Mouse (Mus musculus) mammary gland, adult 2 months (tissue): ENCODE data around the gene Ybx1. TPM values are rescaled to one million over a fixed set of nuclear protein-coding genes. Genes with fewer than 3 reads are reported as not detected.

Experiments
- polyA plus RNA-seq: library from polyadenylated mRNA; depleted of rRNA; stranded (reverse); fragments of >200 nt; gene quantifications from 2 replicates; pipeline ENCODE4 v1.2.3, GENCODE M21; 2012; ENCODE audit warnings: low replicate concordance; rRNA removed

Ybx1 gene
- polyA plus RNA-seq = 122 and 131 TPM in 2 replicates

DNA sequence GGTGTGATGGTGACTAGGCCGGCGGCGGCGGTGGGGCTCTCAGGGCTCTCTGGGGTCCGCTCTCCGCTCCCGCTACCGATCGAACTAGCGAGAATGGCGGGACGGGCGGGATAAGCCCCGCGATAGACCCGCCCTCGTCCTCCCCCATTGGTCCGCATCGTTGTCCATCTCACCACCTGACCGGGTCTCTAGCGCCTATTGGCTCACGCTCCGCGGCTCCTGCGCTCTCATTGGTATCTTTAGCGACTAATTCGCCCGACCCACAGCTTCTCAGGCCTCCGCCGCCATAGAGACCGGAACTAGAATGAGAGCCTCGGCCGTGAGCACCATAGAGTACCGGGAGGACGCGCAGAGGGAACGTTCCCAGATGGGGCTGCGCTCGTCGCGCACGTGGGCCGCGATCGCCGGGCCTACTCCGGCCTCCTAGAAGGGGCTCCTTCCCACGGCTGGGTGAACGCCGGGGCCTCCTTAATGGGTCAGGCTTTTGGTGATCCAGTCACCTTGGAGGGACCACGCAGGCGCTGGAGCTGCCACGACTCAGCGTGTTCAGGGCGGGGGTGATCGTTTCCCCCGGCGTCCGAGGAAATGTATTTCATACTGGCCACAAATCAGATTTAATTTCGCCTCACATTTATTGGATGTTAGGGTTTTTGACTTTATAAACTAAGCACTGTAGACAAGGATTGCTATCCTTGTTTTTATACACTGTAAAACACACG is at the start of gene Ybx1:
Ybx1 (minus strand) TSS at position 190 of the 719 bp plus-strand sequence.

DNA sequence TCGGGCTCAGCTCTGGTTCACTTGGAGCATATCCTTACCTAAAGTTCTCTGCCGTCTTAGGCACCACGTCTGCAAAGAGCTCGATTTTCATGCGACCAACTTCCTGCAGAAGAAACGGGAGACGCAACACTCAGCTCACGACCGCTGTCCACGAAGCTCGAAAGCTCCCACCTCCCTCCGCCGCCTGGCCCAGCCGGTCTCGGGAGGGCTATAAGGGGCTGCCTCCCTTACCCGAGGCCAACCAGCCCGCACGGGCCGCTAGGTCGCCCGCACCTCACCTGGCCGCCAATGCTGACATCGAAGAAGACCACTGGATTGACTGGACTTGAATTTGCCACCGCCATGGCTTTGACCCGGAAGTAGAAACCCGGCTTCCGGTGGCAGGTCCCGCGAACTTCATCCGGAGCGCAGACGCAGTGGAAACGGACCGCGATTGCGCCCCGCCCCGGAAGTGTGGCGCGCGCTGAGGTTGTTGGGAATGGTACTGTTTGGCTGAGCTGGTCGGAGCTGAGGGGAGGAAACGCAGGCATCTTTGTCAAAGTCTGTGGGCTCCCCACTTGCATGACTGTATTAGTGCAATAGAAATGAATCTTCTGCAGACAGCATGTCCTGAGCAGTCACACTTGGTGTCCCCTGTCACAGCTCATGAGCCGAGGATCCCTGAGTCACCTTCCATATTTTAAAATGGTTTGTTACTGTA is 25.9 kb upstream of the Ybx1 start, which contains the start of gene Ppih:
Ppih (minus strand) TSS at position 416 of the 700 bp plus-strand sequence.

DNA sequence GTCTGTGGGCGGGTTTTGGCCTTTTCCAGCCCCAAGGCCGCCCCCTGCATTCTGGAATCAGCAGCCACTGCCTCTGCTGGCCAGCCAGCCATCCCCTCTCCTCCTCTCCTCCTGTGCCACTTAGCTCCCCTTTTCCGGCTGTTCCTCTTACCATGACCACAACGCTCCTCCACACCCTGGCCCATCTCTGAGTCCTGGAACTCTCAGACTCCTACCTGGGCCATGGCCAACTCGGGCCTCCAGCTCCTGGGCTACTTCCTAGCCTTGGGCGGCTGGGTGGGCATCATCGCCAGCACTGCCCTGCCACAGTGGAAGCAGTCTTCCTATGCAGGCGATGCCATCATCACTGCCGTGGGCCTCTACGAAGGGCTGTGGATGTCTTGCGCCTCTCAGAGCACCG is 39.1 kb downstream of the Ybx1 start, which contains the start of gene Cldn19:
Cldn19 (plus strand) TSS at position 64 of the 400 bp plus-strand sequence.

DNA sequence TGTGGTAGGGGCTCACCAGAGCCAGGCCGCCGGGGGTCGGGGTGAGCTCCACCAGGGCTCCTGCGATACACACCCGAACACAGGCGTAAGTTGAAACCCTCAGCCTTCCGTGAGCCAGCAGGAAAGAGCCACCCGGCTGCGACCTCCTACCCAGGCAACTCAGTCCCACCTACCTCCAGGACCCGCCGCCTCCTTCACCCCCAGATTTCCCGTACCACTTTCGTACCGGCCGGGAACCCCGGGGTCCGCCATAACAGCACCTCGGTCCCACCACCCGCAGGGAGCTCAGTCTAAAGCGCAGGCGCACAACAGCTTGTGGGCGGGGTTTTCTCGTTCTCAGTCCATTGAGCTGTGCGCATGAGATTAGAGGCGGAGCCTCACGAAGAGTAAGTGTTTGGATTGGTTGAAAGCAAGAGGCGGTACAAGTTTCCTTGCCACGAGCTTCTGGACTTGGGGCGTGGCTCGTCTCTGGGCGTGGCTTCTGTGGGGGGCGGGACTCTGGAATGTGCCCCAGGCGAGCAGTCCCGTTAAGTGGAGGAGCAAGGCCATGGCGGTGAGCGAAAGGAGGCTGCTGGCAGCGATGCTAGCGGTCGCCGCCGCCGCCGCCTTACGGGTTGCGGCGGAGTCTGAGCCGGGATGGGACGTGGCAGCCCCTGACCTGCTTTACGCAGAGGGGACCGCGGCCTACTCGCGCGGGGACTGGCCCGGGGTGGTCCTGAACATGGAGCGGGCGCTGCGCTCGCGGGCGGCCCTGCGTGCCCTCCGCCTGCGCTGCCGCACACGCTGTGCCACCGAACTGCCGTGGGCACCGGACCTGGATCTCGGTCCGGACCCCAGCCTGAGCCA is 61.8 kb downstream of the Ybx1 start, which contains the start of the genes AU022252 and P3h1:
AU022252 (minus strand) TSS at position 303 of the 846 bp plus-strand sequence.
P3h1 (plus strand) TSS at position 506 of the 846 bp plus-strand sequence.

Other genes with a start within 250 kb of the Ybx1 start
- gene Slc2a1, start 185.9 kb downstream of the Ybx1 start, polyA plus RNA-seq = 41.3 and 50.4 TPM in 2 replicates
- gene Zfp691, start 120.4 kb downstream of the Ybx1 start, polyA plus RNA-seq = 14.3 and 15.1 TPM in 2 replicates
- gene Ermap, start 104.6 kb downstream of the Ybx1 start, polyA plus RNA-seq = 0.26 and 0.33 TPM in 2 replicates
- gene Svbp, start 99.3 kb downstream of the Ybx1 start, polyA plus RNA-seq = 25.0 and 35.5 TPM in 2 replicates
- 0.10 and 0.95 TPM in 2 replicates for gene Tmem269, start 76.4 kb downstream of the Ybx1 start, polyA plus RNA-seq
- 4.2 and 6.1 TPM in 2 replicates for gene AU022252, start 61.9 kb downstream of the Ybx1 start, polyA plus RNA-seq
- gene P3h1, start 61.7 kb downstream of the Ybx1 start, polyA plus RNA-seq = 26.3 and 29.0 TPM in 2 replicates
- gene Cldn19, start 39.2 kb downstream of the Ybx1 start, polyA plus RNA-seq = 7.5 and 11.0 TPM in 2 replicates
- gene Ppih, start 25.9 kb upstream of the Ybx1 start, polyA plus RNA-seq = 4.8 and 8.4 TPM in 2 replicates
- 0.24 and 0.54 TPM in 2 replicates for gene Ccdc30, start 120.9 kb upstream of the Ybx1 start, polyA plus RNA-seq
- 16.0 and 24.6 TPM in 2 replicates for gene Ppcs, start 127.8 kb upstream of the Ybx1 start, polyA plus RNA-seq
- gene Zmynd12, start 128.2 kb upstream of the Ybx1 start, polyA plus RNA-seq = 0.27 and 0.99 TPM in 2 replicates
- 0.10 and 0.49 TPM in 2 replicates for gene Rimkla, start 198.0 kb upstream of the Ybx1 start, polyA plus RNA-seq
- gene Foxj3, start 242.4 kb upstream of the Ybx1 start, polyA plus RNA-seq = 13.7 and 19.4 TPM in 2 replicates
- 6.7 and 19.8 TPM in 2 replicates for gene Frg2f1, start 244.9 kb upstream of the Ybx1 start, polyA plus RNA-seq